Mouse (Mus musculus) limb, embryonic 15.5 days (tissue): ENCODE measurements around the gene Tchp. TPM values are rescaled to one million over a fixed set of nuclear protein-coding genes. Genes with fewer than 3 reads are reported as not detected.

Source experiments
- ATAC-seq: fragments of 200-750 bp; cut with Nextera tagmentation; 2 replicates; pipeline ENCODE4 v1.8.0; 2017; ENCODE audit warnings: low read depth, moderate TSS enrichment; ENCODE audit not compliant: insufficient number of reproducible peaks, low FRiP score, low TSS enrichment
- H3K27ac ChIP-seq: fragments of 300-500 bp; sonication (generic); 2 replicates; pipeline ENCODE4 v1.5.1; 2015; ENCODE audit warnings: moderate library complexity, mild to moderate bottlenecking, inconsistent platforms
- H3K27me3 ChIP-seq: fragments of 300-500 bp; sonication (generic); 2 replicates; pipeline ENCODE4 v1.6.1; 2015; ENCODE audit warnings: inconsistent platforms
- H3K36me3 ChIP-seq: fragments of 300-500 bp; sonication (generic); 2 replicates; pipeline ENCODE4 v1.6.1; 2015; ENCODE audit warnings: inconsistent platforms
- H3K4me1 ChIP-seq: fragments of 300-500 bp; sonication (generic); 2 replicates; pipeline ENCODE4 v1.6.1; 2015; ENCODE audit warnings: inconsistent platforms
- H3K4me2 ChIP-seq: fragments of 300-500 bp; sonication (generic); 2 replicates; pipeline ENCODE4 v1.6.1; 2015; ENCODE audit warnings: mild to moderate bottlenecking, inconsistent platforms
- H3K4me3 ChIP-seq: fragments of 300-500 bp; sonication (generic); 2 replicates; pipeline ENCODE4 v1.5.1; 2015; ENCODE audit warnings: mild to moderate bottlenecking, inconsistent platforms
- H3K9ac ChIP-seq: fragments of 300-500 bp; sonication (generic); 2 replicates; pipeline ENCODE4 v1.6.1; 2015; ENCODE audit warnings: inconsistent platforms
- H3K9me3 ChIP-seq: fragments of 300-500 bp; sonication (generic); 2 replicates; pipeline ENCODE4 v1.6.1; 2016; ENCODE audit warnings: inconsistent platforms
- WGBS: fragments of 180-500 bp; shearing (Covaris S2); methylation state at CpG from one replicate; pipeline ENCODE4 v1.1.7; 2015; 5-methylcytosine and 5-hydroxymethylcytosine counted together
- polyA plus RNA-seq: library from polyadenylated mRNA; unstranded; fragments of >200 nt; fragmentation: Nextera tagmentation; extraction: Ambion mirVana; gene quantifications from 2 replicates; pipeline ENCODE4 v1.2.1, GENCODE M21; 2015

The Tchp gene
- 12.8 and 15.1 TPM in 2 replicates for polyA plus RNA-seq

DNA sequence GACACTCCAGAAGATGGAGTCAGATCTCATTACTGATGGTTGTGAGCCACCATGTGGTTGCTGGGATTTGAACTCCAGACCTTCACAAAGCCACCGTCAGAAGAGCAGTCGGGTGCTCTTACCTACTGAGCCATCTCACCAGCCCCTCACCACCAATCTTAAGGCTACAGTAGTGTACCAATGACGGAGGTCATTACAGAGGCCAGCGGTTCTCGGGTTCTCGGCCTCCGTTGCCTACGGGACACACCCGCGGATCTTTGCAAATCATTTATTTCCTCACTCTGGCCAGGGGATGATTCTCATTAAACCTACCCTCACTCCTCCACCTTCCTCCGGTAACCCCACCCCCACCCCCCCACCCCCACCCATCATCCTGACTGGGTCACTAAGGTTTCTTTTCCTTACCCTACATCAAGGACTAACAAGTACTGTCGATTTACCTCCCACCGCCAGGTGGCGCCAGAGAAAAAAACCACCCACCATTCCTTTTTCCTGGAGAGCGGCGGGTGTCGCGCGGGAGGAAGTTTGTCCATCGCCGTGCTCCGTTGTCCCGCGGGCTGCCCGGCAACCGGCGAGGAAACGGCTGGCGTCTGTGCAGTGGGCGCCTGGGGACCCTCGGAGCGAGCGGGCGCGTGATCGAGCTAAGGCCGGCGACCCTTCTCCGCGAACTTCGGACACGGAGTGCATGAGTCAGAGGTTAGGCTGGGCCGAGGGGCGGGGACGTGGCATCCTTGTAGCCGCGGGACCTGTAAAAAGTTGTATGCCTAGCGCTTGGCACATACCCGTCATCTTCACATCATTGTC lies at the start of gene Tchp:
Tchp (plus strand) TSS at position 496 of the 804 bp plus-strand sequence.
- H3K9me3 ChIP-seq = no peaks in the 10 kb centered on the region
- H3K9ac ChIP-seq = peak within 1 kb of the TSS; percentile 66
- 1% methylated on average over 49 of the region's 49 CpGs for WGBS
- peaks cover 11% of the 10 kb centered on the region for H3K4me1 ChIP-seq
- peak within 1 kb of the TSS; percentile 88 for H3K4me3 ChIP-seq
- ATAC-seq = peak; percentile 68; the same call in 1 of the 2 replicates
- H3K4me2 ChIP-seq = peak within 1 kb of the TSS; percentile 79
- H3K27ac ChIP-seq = no peak within 1 kb of the TSS
- H3K27me3 ChIP-seq = no peaks in the 10 kb centered on the region
- H3K36me3 ChIP-seq = peaks cover 27% of the 10 kb centered on the region

DNA sequence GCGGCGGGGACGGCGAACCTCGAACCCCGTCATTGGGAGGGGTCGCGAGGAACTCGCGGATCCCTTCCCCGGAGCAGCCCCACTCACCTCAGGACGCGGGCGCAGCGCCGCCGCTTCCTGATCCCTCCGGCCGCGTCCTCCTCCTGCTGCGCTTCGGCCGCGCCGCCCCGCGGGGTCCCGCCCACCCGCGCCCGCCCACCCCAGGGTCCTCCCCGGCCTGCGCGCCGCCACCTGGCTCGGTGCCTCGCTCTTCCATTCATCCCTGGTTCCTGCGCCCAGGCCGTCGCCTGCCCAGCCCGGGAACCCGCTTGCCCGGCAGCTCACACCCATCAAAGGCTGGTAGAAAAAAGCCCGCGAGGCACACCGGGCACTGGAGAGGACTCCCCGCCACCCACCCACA lies 49.3 kb upstream of the Tchp start, which contains the start of gene Trpv4:
Trpv4 (minus strand) TSS at position 167 of the 400 bp plus-strand sequence.
- Histone ChIP-seq H3K9me3 (no peaks in the 10 kb centered on the region), H3K27me3 (peaks cover 40% of the 10 kb centered on the region), H3K4me3 (peak within 1 kb of the TSS; percentile 56), H3K9ac (peak within 1 kb of the TSS; percentile 44), H3K27ac (peak within 1 kb of the TSS; percentile 61), H3K4me2 (peak within 1 kb of the TSS; percentile 93), H3K4me1 (peaks cover 33% of the 10 kb centered on the region), H3K36me3 (no peaks in the 10 kb centered on the region)
- under 1% methylated on average over 35 of the region's 47 CpGs for WGBS
- ATAC-seq = 0 out of 2 replicates have a peak, but pooled peaks have one; percentile 50

DNA sequence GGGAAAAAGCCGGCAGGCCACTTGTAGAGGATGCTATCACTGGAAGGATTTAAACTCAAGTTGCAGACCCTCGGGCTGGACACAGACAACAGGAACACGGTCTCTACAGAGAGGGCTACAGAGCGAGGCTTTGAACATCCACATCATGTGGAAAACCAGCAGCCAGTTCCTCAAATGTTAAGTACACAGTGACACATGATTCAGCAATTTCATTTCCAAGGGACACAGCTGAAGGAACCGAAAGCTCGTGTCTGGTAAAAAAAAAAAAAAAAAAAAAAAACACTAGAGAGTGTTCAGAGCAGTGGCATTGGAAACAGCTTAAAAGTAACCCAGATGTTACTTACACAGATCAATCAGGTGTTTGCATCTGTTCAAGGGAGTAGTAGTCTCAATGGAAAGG lies 46.5 kb upstream of the Tchp start:
- peaks cover 33% of the 10 kb centered on the region for H3K4me1 ChIP-seq
- H3K9me3 ChIP-seq = no peaks in the 10 kb centered on the region
- H3K27me3 ChIP-seq = peaks cover 36% of the 10 kb centered on the region
- ATAC-seq = no peak
- no peak overlapping the region for H3K4me3 ChIP-seq
- no peak overlapping the region for H3K27ac ChIP-seq
- no peak overlapping the region for H3K9ac ChIP-seq
- WGBS = 54% methylated on average over 6 of the region's 6 CpGs
- no peaks in the 10 kb centered on the region for H3K36me3 ChIP-seq
- no peak overlapping the region for H3K4me2 ChIP-seq

DNA sequence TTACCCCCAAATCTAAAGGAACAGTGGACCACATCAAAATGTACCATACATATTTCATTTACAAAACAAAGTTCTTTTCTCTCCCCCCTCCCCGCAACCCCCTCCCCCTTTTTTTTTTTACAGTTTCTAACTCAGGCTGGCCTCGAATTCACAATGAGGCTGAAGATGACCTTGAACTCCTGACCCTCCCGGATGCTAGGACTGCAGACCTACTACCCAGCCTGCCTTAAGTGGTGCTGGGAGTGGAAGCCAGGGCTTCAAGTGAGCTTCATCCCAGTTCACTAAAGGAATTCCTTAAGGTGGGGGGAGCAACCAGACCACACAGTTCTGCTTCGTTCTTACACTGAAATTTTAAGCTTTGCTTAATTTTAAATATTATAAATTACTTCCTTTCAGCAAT lies 43.4 kb upstream of the Tchp start:
- Histone ChIP-seq H3K4me2 (no peak overlapping the region), H3K27ac (no peak overlapping the region), H3K4me3 (no peak overlapping the region), H3K36me3 (peaks cover 3% of the 10 kb centered on the region; the same call in 1 of the 2 replicates), H3K27me3 (peaks cover 11% of the 10 kb centered on the region), H3K9ac (no peak overlapping the region), H3K9me3 (no peaks in the 10 kb centered on the region), H3K4me1 (peaks cover 26% of the 10 kb centered on the region)
- no peak for ATAC-seq
- WGBS = 75% methylated on average over 4 of the region's 4 CpGs

DNA sequence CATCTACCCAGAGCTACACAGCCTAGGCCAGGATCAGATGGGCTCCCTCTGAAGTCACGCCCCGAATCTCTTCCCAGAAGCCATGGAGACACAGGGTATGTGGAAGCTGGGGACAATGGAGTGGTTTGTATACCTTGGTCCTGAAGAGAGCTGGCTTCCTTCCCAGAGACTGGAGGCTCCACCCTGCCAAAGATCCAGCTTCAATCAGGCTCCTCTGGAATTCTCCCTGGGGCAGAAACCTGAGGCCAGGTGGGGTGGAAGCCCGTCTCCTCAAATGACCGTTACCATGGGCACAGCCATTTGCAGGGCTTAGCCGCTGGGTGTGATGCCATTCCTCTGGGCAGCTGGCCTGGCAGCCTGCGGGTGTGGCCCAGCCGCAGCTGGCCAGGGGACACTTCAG lies 42.8 kb upstream of the Tchp start:
- H3K36me3 ChIP-seq = peaks cover 4% of the 10 kb centered on the region
- H3K4me3 ChIP-seq = no peak overlapping the region
- peak overlapping the region; percentile 34; the same call in 1 of the 2 replicates for H3K27ac ChIP-seq
- peak; percentile 70 for ATAC-seq
- no peaks in the 10 kb centered on the region for H3K9me3 ChIP-seq
- WGBS = 41% methylated on average over 7 of the region's 7 CpGs
- peaks cover 6% of the 10 kb centered on the region; the same call in 1 of the 2 replicates for H3K27me3 ChIP-seq
- H3K4me1 ChIP-seq = peaks cover 23% of the 10 kb centered on the region
- H3K4me2 ChIP-seq = 0 out of 2 replicates have a peak overlapping the region, but pooled peaks have one; percentile 1
- H3K9ac ChIP-seq = no peak overlapping the region

DNA sequence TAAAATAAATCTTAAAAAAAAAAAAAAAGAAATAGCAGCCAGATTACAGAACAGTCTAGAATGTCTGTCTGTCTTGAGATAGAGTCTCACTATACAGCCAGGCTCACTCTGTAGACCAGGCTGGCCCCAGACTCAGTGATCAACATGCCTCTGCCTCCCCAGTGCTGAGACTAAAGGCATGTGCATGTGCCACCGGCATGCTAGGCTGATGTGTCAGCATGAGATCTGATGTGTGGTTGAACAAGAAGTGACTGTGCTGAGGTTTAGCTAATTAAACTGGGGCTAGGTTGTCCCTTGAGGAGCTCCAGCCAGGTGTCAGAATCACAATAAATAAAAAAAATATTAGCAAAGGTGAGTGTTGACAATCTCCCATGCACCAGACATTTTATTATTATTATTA lies 40.9 kb upstream of the Tchp start:
- Histone ChIP-seq H3K4me2 (no peak overlapping the region), H3K4me1 (peaks cover 23% of the 10 kb centered on the region), H3K27ac (no peak overlapping the region), H3K27me3 (no peaks in the 10 kb centered on the region), H3K9me3 (no peaks in the 10 kb centered on the region), H3K9ac (no peak overlapping the region), H3K4me3 (no peak overlapping the region), H3K36me3 (peaks cover 9% of the 10 kb centered on the region)
- WGBS = 51% methylated on average over 1 of the region's 1 CpGs
- ATAC-seq = no peak

DNA sequence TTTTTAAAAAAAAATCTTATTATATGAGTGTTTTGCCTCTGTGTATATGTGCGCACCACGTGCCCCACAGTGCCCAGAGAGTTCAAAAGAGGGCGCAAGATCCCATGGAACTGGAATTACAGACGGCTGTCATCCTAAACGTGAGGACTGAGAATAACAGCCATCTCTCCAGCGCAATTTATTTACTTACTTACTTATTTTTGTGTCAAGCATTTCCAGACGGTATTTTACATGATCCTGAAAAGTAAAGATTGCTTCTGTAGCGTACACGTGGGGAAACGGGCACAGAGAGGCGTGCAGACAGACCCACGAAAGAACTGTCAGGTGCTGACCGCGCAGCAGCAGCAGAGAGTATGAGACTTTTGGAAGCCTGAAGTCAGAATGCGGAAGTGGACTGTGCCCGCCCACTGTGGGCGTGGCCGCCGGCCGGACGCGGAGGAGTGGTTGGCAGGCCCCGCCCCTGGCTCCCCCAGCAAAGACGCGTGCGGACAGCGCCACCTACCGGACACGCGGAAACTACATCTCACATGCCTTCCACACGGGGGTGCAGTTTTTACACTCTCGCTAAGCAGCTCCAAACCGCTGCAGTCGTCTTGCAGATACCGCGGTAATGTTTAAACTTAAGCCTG lies 40.2 kb upstream of the Tchp start:
- Histone ChIP-seq H3K9me3 (no peaks in the 10 kb centered on the region), H3K4me2 (peak overlapping the region; percentile 52), H3K4me1 (peaks cover 23% of the 10 kb centered on the region), H3K9ac (no peak overlapping the region), H3K27me3 (no peaks in the 10 kb centered on the region), H3K36me3 (peaks cover 9% of the 10 kb centered on the region), H3K4me3 (peak overlapping the region; percentile 35), H3K27ac (peak overlapping the region; percentile 73)
- 3% methylated on average over 36 of the region's 36 CpGs for WGBS
- ATAC-seq = peak; percentile 87

DNA sequence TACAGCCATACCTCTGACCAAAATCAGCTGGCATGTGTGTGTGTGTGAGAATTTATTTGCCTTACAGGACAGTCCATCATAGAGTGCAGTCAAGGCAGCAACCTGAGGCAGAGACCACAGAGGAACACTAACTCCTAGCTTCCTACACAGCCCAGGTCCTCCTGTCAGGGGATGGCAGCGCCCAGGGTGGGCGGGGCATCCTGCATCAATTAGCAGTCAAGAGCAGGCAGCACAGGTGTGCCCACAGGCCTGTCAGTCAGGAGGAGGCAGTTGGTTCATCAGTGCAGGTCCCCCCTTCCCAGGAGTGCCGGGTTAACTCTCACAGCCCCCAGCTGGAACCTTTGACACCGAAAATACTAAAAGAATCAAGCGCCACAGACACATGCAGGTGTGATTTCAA lies 38.5 kb upstream of the Tchp start:
- Histone ChIP-seq H3K36me3 (peaks cover 22% of the 10 kb centered on the region), H3K9me3 (no peaks in the 10 kb centered on the region), H3K9ac (no peak overlapping the region), H3K4me2 (no peak overlapping the region), H3K27ac (no peak overlapping the region), H3K4me1 (peaks cover 23% of the 10 kb centered on the region), H3K27me3 (no peaks in the 10 kb centered on the region), H3K4me3 (no peak overlapping the region)
- no peak for ATAC-seq
- WGBS = 89% methylated on average over 5 of the region's 5 CpGs

DNA sequence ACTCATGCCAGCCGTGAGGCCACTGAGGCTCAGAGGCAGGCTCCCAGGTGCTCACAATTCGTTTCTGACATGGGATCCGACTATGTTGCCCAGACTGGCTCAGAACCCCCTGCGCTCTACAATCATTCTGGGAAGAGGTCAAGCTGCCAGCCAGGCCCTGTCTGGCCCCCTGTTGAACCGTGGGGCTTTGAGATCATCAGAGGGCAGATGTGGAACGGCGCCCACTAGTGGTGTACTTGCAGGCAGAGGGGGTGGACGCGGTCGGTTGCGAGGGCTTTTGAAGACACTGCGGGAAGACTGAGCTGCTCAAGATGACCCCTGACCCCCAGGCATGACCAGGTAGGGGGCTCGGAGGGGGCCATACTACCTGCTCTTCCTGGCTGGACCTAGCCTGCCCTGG lies 34.4 kb upstream of the Tchp start:
- Histone ChIP-seq H3K4me1 (0 out of 2 replicates have a peak, but pooled peaks cover 3% of the 10 kb centered on the region), H3K36me3 (peaks cover 56% of the 10 kb centered on the region), H3K4me3 (no peak overlapping the region), H3K9ac (no peak overlapping the region), H3K4me2 (no peak overlapping the region), H3K27ac (no peak overlapping the region), H3K27me3 (no peaks in the 10 kb centered on the region), H3K9me3 (no peaks in the 10 kb centered on the region)
- WGBS = 90% methylated on average over 13 of the region's 13 CpGs
- ATAC-seq = no peak

DNA sequence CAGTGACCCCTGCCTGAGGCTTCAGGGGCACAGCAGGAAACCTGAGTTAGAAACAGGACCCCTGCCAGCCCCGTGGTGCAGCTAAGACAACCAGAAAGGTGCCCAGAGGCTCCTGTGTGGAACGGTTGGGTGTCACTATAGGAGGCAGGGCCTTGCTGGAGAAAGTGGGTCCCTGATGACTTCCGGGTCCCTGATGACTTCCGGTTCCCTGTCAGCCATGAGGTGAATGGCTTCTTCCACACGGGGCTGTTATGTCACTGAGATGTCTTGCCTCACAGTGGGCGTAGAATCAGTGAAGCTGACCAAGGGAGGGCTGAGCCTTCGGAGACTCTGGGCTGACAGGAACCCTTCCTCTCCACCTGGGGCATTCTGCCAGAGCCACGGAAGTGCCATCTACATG lies 33.0 kb upstream of the Tchp start:
- Histone ChIP-seq H3K9me3 (no peaks in the 10 kb centered on the region), H3K9ac (no peak overlapping the region), H3K27ac (no peak overlapping the region), H3K4me3 (no peak overlapping the region), H3K4me2 (no peak overlapping the region), H3K36me3 (peaks cover 57% of the 10 kb centered on the region), H3K27me3 (no peaks in the 10 kb centered on the region), H3K4me1 (0 out of 2 replicates have a peak, but pooled peaks cover 7% of the 10 kb centered on the region)
- no peak for ATAC-seq
- 82% methylated on average over 8 of the region's 8 CpGs for WGBS

DNA sequence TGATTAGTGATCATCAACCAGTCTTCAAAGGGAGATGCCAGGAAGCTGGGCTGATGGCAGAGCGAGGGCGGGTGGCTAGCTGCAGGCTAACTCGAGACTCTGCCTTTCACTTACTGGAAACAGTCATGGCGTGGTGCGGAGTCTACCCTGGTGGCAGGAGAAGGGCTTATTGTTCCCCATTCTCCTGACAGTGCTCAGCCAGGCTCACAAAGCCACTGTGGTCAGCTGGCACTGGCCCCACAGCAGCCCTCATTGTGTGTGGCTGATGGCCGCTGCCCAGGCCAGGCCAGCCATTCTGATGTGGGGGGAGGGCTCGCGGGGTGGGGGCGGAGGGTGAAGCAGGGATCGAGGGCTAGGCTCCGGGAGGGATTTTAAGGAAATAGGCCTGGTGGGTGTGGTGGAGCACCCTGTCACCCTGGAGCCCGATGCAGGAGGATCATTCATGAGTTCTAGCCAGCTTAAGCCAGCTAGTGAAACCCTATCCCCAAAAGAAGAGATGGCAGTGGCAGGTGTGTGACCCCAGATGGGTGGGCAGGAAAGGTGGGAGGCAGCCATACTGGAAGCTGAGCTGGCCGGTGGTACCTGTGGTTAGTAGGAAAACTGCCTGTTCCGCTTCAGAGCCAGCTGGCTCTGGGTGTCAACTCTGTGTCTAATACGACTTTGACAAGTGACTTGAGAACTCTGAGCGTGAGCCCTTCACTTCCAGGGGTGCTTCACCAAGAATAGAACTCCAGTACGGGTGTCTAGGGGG lies 27.5 kb upstream of the Tchp start:
- Histone ChIP-seq H3K4me2 (no peak overlapping the region), H3K4me1 (peaks cover 40% of the 10 kb centered on the region), H3K36me3 (peaks cover 30% of the 10 kb centered on the region), H3K9me3 (no peaks in the 10 kb centered on the region), H3K9ac (no peak overlapping the region), H3K27me3 (no peaks in the 10 kb centered on the region), H3K27ac (peak overlapping the region; percentile 62; the same call in 1 of the 2 replicates), H3K4me3 (no peak overlapping the region)
- 68% methylated on average over 17 of the region's 17 CpGs for WGBS
- no peak for ATAC-seq
